Mouse (Mus musculus): Measurements from ENCODE around the gene Adm2.

The Adm2 gene

DNA sequence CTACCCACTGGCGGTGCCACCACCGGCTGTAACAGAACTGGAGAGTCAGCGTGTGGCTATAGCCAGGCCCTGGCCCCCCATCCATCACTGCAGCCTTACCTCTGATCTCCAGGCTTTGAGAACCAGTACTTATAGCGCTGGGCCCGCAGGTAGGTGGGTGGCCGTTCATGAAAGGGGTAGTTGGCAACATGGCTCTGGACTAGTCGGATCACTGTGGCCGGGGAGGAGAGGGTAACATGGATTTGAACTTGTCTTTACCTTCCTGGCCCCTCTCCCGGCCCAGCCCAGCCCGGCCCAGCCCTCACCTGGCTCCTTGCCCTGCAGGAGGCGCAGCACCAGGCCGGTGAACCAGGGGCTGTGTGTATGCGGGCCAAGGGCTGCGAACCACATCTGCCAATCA lies 29.5 kb downstream of the Adm2 start:
- in situ Hi-C loops (cut with MboI; ENCODE audit: unreplicated experiment in 2 of 2) = loop anchor here in 1 of 2 experiments (10.0 kb wide), 1 partner anchor 137 kb away; the partner anchor contains the start of gene Ppp6r2

- in situ Hi-C loops (cut with MboI; ENCODE audit: unreplicated experiment in 2 of 2) = loop anchor here in 1 of 2 experiments (10.0 kb wide), 1 partner anchor 138 kb away; the partner anchor contains the start of gene Ppp6r2
Observed at GRCm38 (mm10) chr15:89352795-89353194, 30.3 kb downstream of the Adm2 start.

- in situ Hi-C loops (cut with MboI; ENCODE audit: unreplicated experiment in 2 of 2) = loop anchor here in 1 of 2 experiments (10.0 kb wide), 1 partner anchor 139 kb away; the partner anchor contains the start of gene Ppp6r2
Observed at GRCm38 (mm10) chr15:89353837-89354236, 31.3 kb downstream of the Adm2 start.

GRCm38 (mm10) chr15:89354455-89354854 lies 31.9 kb downstream of the Adm2 start:
- in situ Hi-C loops (cut with MboI; ENCODE audit: unreplicated experiment in 2 of 2) = loop anchor here in 1 of 2 experiments (10.0 kb wide), 1 partner anchor 140 kb away; the partner anchor contains the start of gene Ppp6r2

- in situ Hi-C loops (cut with MboI; ENCODE audit: unreplicated experiment in 2 of 2) = loop anchor here in 1 of 2 experiments (10.0 kb wide), 1 partner anchor 141 kb away; the partner anchor contains the start of gene Ppp6r2
Observed at GRCm38 (mm10) chr15:89355241-89356187, 33.0 kb downstream of the Adm2 start, which contains the start of the genes Lmf2 and Ncaph2. Gene Lmf2, minus strand, starts transcription at chr15:89355659. Gene Ncaph2, plus strand, starts transcription at chr15:89355719.

DNA sequence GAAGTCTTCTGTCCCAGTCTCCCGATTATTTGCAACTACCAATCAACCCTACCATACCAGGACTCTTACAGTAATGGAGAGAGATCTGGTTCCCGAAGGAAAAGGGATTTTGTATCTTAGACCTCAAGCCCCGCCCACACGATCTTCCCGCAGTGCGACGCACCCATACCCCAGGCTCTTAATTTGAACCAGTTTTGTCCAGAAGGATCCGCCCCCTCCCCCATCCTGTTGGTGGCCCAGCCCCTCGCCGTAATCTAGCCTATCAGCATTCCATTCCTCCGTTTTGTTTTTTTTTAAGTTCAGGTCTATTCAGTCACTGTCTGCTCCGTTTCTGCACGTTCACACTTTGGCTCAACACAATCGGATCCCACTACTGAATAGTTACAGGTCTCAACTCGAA lies 33.9 kb downstream of the Adm2 start:
- in situ Hi-C loops (cut with MboI; ENCODE audit: unreplicated experiment in 2 of 2) = loop anchor here in 1 of 2 experiments (10.0 kb wide), 1 partner anchor 142 kb away; the partner anchor contains the start of gene Ppp6r2

DNA sequence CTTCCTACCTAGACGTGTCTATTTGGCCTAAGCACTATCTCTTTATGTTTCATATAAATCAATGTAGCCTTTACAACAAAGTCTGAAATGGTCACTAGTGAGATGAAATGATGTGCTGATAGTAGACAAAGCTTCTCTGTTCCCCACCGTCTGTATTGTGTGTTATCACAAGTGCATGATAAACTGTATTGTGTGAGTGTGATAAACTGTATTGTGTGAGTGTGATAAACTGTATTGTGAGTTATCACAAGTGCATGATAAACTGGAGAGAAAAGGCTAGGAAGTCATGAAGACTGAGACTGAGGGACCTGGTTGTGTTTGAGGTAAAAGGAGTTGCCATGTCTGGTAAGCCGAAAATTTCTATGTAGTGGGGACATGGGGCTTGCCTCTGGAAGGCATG lies 36.3 kb downstream of the Adm2 start:
- in situ Hi-C loops (cut with MboI; ENCODE audit: unreplicated experiment in 2 of 2) = loop anchor here in 1 of 2 experiments (10.0 kb wide), 1 partner anchor 144 kb away; the partner anchor contains the start of gene Ppp6r2

- in situ Hi-C loops (cut with MboI; ENCODE audit: unreplicated experiment in 2 of 2) = no loop called here
Observed at GRCm38 (mm10) chr15:89363051-89363450, 40.5 kb downstream of the Adm2 start.

GRCm38 (mm10) chr15:89365141-89365551 lies 42.6 kb downstream of the Adm2 start:
- in situ Hi-C loops (cut with MboI; ENCODE audit: unreplicated experiment in 2 of 2) = no loop called here

DNA sequence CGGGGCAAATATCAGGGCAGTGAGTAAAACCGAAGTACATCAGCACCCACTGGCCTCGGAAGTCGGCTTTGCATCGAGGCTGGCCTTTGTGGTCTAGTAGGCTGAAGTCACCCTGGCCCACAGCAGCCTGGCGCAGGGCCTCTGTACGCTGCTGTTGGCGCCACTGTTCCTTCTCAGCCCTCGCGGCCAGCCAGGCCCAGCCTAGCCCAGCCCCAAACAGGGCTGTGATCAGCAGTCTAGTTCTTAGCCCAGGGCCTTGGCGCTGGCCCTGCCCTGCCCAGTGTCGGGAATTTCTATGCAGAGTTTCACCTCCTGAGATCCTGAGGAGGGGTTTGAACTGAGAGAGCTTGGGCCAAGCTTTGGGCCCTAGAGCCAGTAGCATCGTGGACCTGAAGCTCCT lies 49.5 kb downstream of the Adm2 start:
- in situ Hi-C loops (cut with MboI; ENCODE audit: unreplicated experiment in 2 of 2) = loop anchor here (5.0 to 10.0 kb wide), 7 partner anchors 55 to 547 kb away; partner anchors contain the start of genes C730034F03Rik (in 1 of the 2), Chkb (in 1 of the 2), Cpt1b (in 1 of the 2) and Gm44502 (in 1 of the 2)

DNA sequence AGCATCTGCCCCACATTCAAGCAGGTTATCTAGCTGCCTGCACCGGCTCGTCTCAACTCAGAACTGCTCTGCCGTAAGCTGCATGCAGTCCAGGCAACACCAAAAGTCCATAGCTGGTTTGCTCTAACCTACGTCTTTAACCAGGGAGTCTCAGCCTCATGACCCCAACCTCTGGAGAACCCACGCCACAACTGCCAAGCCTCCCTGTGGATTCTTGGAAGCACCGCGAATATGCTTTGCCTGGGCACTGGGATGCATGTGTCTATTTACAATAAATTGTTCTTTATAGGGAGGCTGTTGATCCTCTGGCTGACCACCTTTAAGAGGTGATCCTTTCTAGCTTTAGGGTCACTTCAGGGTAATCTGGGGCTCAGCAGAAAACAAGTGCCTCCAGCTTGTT lies 50.0 kb downstream of the Adm2 start:
- in situ Hi-C loops (cut with MboI; ENCODE audit: unreplicated experiment in 2 of 2) = loop anchor here (5.0 to 10.0 kb wide), 7 partner anchors 55 to 548 kb away; partner anchors contain the start of genes C730034F03Rik (in 1 of the 2), Chkb (in 1 of the 2), Cpt1b (in 1 of the 2) and Gm44502 (in 1 of the 2)

DNA sequence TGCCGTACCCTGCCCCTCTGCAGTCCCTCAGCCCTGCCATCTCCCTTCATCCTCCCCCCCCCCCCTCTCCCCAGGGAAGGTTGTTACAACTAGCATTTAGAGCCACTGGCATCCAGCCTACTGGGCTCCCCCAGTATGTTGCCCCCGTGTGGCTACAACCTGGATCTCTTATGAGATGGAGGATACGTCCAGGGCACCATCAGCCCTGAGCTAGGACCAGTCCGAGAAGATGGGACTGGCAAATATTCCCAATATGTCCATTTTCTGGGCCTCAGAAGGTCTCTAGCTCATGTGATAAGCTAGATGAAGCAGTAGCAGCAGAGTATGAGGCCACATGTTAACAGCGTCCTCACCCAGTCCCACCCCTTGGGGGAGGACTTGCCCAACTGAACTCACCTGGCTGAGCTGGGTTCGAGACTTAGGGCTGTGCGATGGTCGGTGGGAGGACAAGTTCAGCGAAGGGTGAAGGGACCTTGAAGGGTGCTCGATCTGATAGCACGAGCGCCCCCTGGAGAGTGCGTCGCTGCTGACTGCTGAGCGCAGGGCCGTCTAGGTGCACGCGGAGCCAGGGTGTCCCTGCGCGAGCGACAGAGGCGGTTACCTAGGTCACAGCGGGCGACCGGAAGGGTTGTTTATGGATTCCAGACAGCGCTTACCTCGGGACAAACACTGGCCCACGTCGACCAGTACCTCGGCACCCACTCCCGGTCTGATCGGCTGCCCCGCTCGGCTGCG lies 50.7 kb downstream of the Adm2 start:
- in situ Hi-C loops (cut with MboI; ENCODE audit: unreplicated experiment in 2 of 2) = loop anchor here (5.0 to 10.0 kb wide), 7 partner anchors 54 to 548 kb away; partner anchors contain the start of genes C730034F03Rik (in 1 of the 2), Chkb (in 1 of the 2), Cpt1b (in 1 of the 2) and Gm44502 (in 1 of the 2)

GRCm38 (mm10) chr15:89373762-89374248 lies 51.3 kb downstream of the Adm2 start, which contains the start of gene Sco2:
Gene Sco2, minus strand, starts transcription at chr15:89373846.
- in situ Hi-C loops (cut with MboI; ENCODE audit: unreplicated experiment in 2 of 2) = loop anchor here (5.0 to 10.0 kb wide), 7 partner anchors 53 to 549 kb away; partner anchors contain the start of genes C730034F03Rik (in 1 of the 2), Chkb (in 1 of the 2), Cpt1b (in 1 of the 2) and Gm44502 (in 1 of the 2)

All from v-Abl transformed pro-B cells (cell line).